Mouse (Mus musculus) forelimb bud, embryonic 11.5 days (tissue): ENCODE data around the gene Izumo4.
A peak's percentile ranks its signal among the peaks of the same experiment; 100 is the strongest.

Source experiments
- DNase-seq: peaks from one replicate; pipeline ENCODE4 v3.0.0-alpha.2; 2012; ENCODE audit warnings: low read depth, low spot score

The Izumo4 gene

DNA sequence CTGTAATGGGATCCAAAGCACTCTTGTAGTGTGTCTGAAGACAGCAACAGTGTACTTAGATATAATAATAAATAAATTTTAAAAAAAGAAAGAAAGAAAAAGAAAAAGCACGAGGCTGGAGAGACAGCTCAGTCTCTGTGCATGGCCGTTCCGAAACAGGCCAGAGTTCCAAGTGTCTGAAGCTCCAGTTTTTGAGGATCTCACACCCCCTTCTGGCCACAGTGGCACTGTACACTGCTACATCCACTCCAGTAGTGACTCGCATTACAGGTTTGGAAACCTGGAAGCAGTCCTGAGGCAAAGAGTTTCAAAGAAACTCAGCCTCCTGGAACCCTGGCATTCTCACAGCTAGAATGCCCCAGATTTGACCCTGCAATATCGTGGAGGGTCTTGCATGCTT, 14.1 kb upstream of the Izumo4 start:
- DNase-seq: peak; percentile 64

DNA sequence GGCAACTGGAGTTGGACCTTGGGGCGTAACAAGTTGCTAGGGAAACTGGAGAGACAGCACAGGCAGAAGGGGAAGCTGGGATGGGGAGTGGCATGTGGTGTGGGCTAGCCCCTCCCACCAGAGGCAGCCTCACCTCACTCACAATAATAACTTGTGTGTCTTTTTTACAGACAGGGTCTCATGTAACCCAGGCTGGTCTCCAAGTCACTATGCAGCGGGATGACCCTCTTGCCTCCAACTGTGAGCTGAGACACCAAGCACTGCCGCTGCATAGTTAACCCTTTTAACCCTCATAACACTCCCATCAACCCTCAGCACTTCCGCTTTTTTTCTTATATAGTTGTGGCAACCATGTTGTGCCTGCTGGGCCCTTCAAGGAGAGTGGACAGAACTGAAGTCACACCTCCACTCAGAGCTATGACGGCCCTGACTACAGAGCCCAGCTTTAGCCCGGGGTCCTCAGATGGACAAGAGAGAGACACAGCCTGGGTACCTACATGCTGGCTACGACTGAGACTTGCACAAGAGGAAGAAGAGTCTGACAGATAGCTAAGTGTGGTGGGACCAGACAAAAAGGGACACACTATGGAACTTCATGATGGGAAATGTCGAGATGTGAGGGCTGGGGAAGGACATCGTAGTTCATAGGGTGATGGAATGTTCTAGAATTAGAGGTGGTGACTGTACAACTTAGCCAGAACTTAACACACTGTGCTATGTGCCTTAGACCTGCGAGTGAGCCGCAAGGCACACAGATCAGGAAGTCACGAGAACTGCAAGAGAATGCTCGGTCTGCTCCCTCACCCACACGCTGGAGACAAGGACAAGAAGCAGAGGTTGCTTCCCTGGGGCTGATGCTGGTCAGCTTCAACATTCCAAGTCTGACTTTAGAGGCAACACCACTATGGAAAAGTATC, 9.5 kb upstream of the Izumo4 start:
- DNase-seq: no peak

DNA sequence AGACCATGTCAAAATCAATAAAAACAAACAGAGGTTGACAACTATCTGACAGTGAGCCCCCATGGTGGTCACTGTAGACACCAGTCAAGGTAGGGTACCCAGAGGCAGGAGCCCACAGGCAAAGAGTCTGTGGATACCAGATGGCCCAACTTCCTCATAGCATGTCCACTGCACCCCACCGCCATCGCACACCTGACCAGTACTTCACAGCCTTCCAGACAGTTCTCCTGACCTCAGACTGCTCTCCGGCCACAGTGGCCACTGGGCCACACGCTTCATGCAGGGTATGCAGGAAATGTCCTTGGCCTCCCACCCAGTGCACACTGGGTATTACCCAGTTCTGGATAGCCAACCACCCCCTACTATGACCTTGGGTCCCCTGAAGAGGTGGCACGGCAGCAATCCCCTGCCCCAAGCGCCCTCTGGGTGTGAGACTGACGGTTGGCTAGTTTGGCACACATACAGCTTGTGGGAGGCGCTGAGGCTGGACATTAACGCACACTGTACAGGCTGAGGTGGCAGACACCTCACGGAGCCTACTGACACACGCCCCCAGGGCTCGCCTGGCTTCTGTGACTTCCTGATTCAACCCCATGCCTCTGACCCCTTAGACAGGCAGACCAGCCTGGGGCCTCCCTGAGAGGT, 8.5 kb upstream of the Izumo4 start:
- no peak for DNase-seq

DNA sequence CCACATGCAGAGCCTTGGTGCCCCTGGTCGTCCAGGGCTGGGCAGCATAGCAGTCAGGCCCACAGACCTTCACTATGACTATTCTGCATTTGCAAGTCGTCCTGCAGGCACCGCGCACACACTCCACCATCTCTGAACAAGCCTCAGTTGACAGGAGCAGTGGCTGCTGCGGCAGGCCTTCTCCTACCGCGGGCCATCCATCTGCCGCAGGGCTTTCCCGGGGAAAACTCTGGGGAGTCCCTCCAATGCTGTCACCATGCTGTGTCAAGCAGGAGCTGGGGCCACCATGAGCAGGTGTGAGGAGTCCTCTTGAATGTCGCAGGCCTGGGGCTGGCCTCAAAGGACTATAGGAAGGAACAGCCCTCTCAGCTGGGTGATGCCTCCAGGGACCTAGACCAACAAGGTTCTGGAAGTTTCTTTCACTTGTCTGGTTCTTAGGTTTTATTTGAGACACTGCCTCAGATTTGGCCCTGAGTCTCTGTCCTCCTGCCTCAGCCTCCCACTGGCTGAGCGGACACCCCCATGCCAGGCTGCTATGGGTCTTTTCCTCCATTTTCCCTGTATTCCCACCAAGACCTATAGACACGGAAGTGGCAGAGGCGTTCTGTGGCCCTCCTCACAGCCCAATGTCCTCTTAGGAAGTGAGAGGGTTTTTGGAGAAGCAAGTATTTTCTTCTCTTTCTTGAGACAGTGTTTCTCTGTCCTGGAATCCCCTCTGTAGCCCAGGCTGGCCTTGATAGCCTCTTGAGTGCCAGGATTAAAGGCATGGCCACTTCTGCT, 7.6 kb upstream of the Izumo4 start:
- no peak for DNase-seq

DNA sequence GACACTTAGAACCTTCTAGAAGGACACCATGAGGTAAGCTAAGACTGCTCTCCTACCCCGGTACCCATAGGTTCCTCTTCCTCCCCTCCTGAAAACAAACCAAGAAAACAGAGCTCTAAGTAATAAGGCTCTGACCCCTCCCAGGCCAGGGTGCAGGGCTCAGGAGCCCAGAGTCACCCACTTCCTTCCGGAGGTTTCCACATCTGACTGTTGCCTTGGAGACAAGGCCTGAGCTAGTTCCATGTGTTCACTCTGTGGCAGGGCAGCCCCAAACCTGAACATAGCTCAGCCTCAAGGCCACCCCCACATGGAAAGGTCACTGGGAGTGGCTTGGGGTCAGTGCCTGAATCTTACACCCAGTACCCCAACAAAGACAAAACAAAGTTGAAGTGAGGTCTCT, 6.8 kb upstream of the Izumo4 start:
- no peak for DNase-seq

DNA sequence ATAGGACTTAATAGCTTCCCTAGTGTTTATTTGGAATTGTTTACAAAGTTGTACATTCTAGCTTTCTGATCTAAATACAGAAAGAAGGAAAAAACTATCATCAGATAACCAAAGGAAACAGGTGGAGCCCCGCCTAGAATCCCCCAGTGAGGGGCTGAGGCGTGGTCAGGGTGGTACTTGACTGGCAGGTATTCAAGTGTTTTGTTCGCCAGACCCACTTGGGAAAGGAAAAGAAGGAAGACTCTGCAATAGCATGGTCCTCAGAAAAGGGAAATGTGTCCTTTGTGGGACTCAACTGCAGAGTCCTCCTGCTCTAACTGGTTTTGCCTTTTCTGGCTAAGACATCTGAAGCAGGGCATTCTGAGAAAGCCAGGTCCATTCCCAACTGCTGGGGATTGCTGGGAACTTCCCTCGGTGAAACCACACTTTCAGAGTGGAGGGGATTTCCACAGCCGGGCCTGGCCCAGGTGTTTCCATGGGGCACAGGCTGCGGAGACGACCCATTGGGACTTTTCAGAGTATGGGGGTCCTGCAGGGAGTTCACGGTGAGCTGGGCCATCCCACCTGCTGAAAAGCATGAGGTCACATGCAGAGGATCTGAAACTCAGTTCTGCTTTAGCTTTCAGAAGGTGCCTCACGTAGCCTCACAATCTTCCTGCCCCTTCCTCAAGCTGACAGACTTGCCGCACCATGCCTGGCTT, 6.0 kb upstream of the Izumo4 start:
- DNase-seq: no peak

DNA sequence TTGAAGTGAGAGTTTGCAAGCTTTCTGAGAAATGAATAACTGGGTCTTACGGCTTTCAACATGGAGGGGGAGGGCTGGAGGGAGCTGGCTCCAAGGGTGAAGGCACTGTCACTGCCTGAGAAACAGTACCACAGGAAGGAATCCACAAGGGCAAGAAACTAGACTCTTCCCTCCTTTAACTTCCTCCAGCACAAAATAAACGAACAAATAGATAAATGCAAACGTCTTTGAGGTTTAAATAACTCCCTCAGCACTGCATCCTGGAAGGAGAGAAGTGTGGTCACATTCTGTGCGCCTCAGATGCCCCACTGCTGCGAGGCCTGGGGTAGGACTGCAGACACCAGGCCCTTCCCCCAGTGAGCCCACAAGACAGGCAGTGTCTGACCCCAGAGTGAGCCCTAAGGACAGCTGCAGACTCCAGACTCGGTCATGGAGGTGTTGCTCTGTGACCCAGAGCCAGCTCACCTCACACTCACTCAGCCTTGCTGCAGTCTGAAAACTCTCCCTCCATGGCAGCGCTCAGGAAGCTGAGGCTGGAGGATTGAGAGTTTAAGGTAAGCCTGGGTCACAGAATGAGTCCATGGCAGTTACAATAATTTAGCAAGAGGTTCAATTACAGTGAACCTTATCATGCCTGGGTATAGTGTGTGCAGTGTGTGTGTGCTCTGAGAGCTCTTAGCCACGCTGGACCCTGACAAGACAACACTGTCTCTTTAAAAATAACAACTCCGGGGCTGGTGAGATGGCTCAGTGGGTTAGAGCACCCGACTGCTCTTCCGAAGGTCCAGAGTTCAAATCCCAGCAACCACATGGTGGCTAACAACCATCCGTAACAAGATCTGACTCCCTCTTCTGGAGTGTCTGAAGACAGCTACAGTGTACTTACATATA, 5.2 kb upstream of the Izumo4 start:
- DNase-seq: no peak

DNA sequence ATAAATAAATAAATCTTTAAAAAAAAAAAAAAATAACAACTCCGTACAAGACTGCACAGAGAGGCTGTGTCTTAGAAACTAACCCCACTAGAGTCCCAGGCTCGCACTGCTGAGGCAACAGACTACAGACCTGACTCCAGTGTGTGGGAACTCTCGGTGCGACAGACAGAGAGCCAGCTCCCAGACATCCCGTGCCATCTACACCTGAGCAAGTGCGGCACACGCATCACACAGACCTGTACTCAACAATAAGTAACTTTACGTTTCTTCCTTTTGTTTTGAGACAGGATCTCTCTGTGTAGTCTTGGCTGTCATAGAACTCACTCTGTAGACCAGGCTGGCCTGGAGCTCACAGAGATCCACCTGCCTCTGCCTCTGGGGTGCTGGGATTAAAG, 4.6 kb upstream of the Izumo4 start:
- DNase-seq: no peak

DNA sequence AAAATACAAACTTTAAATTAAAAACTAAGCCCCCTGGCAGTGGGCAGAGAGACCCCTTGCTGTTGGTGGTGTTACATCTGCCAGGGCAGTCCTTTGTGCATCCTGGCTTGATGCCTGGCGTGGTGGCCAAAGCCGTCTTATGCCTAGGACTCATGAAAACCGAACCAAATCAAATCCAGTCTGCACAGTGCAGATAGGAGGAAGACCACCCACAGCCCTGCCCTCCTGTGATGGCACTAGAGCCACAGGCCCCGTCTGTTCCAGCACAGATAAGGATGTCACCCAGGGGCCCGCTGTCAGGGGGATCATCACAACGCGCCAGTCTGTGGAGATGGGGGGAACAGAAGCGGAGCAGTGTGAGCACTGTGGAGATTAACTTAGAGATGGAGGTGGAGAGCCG, 4.2 kb upstream of the Izumo4 start:
- DNase-seq: no peak

DNA sequence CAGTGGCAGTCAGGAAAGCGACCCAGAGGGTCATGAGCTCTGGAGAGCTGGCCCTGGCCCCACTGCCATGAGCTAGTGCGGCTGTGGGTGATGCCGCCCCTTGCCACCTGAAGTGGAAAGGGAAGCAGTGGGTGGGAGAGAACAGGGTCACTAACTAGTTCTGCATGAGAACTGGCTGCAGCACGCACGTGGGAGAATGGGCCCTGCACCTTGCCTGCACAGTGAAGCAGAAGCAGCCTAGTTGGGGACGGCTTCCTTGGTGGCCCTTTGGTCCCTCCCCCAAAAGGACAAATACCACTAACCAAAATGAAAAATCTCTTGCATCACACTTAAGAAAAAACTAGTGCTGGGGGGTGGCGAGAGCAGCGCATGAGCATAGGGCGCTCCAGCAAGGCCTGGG, 3.4 kb upstream of the Izumo4 start:
- DNase-seq: no peak

DNA sequence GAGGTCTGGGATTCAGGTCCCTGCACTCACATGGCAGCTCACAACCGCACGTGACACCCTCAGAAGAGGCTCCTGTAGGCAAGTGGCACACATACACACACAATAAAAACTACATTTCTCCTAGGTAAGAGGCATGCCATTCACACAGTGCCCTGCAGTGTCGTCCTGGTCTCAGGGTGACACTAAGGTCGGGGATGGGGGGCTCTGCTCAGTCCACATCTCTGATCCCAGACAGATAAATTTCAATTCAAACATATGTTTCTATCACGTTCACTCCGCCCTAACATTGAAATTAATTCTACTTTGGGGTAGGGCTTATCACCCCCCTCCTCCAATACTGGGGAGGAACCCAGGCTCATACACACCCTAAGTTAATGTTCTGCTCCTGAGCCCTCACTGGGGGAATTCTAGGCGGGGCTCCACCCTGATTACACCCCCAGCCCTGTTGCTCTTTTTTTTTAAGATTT, 1.9 kb upstream of the Izumo4 start:
- no peak for DNase-seq

DNA sequence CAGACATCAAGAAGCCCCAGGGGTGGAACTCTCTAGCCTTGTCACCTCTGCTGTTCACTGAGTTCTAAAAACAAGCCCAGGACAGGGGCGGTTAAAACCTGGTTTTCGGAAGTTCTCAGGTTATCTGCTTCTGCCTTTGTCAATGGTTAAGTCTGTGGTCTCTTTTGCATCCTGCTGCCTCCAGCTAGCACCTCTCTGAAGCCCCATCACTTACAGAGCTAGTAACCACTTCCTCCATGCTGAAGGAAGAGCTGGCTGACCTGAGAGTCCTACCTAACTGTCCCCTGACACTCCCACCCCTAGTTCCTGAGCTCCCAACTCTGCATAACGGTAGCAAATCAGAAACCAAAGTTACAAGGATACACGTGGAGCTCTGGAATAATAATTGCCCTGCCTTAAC, 1.3 kb upstream of the Izumo4 start:
- no peak for DNase-seq

DNA sequence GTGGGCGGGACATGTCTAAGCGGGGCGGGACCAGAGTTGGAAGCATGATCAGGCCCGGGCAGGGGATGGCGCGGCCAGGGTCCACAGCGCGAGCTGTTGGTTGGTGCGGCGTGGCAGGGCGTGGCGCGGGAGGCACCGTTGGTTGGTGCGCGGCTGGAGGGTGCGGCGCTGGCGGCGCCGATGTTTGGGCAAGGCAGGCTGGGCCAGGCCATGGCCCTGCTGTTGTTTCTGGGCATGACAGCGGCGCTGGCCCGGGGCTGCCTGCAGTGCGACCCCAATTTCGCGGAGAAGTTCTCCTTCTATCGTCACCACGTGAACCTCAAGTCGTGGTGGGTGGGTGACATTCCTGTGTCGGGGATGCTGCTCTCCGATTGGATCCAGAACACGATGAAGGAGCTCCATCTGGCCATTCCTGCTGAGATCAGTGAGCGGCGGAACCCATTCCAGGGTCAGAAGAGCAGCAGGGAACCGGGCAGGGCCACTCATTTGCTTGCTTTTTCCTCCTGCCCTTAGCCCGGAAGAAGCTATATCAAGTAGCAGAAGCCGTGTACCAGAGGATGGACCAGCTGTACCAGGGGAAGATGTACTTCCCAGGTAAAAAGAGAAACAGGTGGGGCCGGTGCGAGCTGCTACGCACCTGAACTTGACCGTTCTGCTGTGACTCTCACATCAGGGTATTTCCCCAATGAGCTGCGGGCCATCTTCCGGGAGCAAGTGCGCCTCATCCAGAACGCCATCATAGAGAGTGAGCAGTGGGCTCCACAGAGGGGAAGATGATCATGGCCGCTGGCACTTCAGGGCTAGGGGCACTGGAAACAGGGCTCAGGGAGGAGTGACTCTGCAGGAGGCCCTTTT, 779 bp downstream of the Izumo4 start:
- peak; percentile 92 for DNase-seq

DNA sequence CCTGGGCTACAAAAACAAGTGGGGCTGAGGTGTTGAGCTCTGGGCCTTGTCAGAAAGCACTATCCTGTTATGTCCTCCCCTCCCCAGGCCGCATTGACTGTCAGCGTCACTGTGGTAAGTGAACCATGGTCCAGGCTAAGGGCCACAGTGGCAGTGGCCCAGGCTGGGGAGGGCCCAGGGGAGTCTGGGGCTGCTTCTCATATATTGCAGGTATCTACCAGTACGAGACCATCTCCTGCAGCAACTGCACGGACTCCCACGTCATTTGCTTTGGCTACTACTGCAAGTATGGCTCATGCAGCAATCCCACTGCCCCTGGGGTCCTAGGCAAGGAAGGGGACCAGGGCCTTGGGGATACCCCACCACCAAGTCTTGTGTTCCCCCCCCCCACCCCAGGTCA, 1.7 kb downstream of the Izumo4 start:
- DNase-seq: no peak

DNA sequence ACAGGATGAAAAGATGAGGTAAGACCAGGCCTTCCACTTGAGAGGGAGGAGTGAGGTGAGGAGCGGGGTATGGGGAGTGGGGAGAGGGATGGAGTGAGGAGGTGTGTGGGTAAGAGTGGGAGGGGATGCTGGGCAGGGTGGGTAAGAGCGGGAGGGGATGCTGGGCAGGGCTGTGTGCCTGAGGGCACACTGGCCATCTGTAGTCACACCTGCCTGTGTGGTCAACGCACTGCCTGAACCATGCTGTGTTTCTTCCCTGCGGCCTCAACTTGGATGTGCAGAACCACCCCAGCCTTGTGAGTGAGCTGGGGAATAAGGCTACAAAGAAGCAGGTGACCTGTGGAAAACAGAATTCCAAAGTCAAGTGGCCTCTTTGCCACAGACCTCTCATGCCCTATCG, 2.4 kb downstream of the Izumo4 start:
- DNase-seq: no peak

DNA sequence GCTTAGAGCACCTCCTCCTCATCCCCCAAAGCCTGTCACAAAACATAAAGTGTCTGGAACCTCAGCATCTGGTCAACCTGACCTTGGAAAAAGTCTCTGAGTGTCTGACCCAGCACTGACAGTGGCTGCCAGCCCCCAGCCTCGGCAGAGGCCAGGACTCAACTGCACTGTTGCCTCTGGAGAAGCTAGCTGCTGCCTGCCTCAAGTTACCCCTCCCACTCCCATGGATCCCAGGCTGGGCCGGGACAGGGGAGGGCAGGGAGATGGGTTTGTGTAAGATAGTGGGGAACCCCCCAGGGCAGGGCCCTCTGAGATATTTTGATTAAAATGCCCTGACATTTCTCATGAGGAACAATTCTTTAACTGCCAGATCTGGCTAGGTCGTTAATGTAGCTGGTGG, 3.0 kb downstream of the Izumo4 start:
- no peak for DNase-seq

DNA sequence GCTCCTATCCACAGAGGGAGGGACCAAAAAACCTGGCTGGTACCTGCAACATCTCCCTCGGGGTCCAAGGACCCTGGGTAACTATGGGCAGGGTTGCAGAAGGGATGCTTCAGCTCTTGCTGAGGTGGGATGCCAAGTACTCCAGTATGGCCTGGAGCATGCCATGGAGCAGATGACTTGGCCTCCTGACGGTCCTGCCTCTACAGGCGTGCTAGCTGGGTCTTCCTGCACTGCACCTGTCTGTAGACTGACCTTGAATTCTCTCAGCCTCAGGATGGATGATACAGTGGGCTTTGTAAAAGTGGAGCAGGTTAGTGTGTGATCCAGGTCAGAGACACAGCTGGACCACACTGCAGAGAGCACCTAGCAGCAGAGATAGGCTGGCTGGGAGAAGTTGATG, 3.5 kb downstream of the Izumo4 start:
- DNase-seq: no peak

DNA sequence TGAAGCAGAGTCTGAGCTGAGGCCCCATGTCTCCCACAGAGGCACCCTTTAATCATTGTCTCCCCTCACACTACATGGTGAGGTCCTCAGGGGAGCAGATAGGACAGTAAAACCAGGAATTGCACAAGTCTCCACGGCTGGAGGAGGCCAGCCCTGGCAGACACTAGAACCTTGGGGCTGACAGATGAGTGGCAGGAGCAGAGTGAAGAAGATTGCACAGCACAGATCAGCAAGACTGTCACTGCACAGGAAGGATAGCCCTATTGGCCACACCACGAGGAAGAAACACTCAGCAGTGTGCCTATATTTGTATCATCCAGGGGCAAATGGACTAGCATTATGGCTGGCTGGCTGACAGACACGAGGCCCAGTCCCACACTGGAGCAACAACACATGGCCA, 8.8 kb downstream of the Izumo4 start:
- no peak for DNase-seq

DNA sequence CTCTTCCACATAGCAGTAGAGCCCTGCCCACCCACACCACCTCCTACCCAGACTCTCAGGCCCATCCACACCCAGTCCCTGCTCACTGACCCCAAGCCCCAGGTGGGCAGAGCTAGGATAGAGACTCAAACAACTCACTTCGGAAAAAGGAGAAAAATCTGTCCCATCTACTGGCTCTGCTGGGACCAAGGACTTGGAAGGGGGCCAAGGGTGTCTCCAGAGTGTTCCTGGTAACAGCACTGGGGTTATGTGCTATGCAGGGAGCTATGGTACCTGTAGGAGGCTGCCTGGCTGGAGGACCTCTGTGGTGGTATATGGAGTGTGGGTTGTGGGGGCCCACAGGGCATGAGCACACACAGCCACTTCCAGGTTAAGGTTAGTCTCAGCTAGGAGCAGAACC, 15.3 kb downstream of the Izumo4 start:
- DNase-seq: no peak
